Comparison of ENCODE assay signal across 11 mouse cellular contexts in the genomic region with DNA sequence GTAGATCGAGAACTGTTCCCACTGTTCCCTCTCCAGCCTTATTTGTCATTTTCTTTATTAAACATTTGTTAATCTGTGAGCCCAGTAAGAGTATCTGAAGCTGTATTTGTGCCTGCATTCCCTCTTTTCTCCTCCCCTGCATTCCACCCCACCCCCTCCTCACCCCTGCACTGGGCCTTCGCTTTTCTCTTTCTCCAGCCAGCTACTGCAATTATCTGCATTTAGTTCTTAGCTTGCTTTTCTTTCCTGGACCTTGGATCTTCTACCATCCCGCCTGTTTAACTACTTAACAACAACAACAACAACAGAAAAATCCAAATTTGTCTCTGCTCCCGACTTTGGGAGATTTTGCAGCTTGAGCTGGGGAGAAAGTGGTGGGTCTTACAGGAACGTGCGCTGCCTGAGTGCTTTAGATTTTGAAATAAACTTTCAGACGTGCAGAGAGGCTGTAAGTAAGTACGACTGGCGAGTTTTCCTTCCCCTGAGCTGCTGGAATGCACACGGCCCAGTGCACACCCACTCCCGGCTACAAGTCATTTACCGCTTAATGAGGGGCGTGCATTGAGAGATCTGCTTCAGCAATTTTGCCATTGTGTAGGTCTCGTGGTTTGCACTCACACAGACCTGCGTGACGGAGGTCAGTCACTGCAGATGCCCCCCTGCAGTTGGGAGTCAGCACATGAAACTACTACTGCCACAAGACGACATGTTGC. TPM values are rescaled to one million over a fixed set of nuclear protein-coding genes. Genes with fewer than 3 reads are reported as not detected.
DNase-seq lines count a peak whose midpoint lies in the region; ATAC-seq lines count a peak whose summit lies in the region.
"Had no signal": no experiment of that assay in that cellular context is flagged by ENCODE, and none has a peak within 500 bp of the region (broad histone marks: within the 10 kb centered on the region; RNA-seq: fewer than 3 reads in every experiment).

No protein-coding gene starts in this region.

- no peaks in the 10 kb centered on the region for H3K9me3 ChIP-seq in embryonic facial prominence, embryonic 14.5 days (ENCODE audit: control insufficient read depth, low read length)
- no peaks in the 10 kb centered on the region for H3K9me3 ChIP-seq in midbrain, embryonic 13.5 days

- H3K4me3 ChIP-seq in embryonic facial prominence, embryonic 14.5 days (ENCODE audit: low read depth, low read length): no peak overlapping the region
- H3K4me3 ChIP-seq in midbrain, embryonic 13.5 days (replicated peaks): no peak overlapping the region

- WGBS in embryonic facial prominence, embryonic 14.5 days: 18% methylated on average over 17 of the region's 17 CpGs
- WGBS in midbrain, embryonic 13.5 days: 8% methylated on average over 17 of the region's 17 CpGs

- peak overlapping the region; percentile 19 for H3K4me2 ChIP-seq in embryonic facial prominence, embryonic 14.5 days (ENCODE audit: low read depth, low read length)
- H3K4me2 ChIP-seq in midbrain, embryonic 13.5 days (replicated peaks): peak overlapping the region; percentile 2; the same call in 1 of the 2 replicates

- peak; percentile 88 for ATAC-seq in embryonic facial prominence, embryonic 14.5 days (ENCODE audit: low read depth)
- 0 out of 2 replicates have a peak, but pooled peaks have one; percentile 48 for ATAC-seq in midbrain, embryonic 13.5 days
- ATAC-seq in megakaryocyte, adult 5-6 weeks (ENCODE audit: poor library complexity, severe bottlenecking): no peak
- ATAC-seq: liver, postnatal 0 days had no signal

- H3K4me1 ChIP-seq in embryonic facial prominence, embryonic 14.5 days (ENCODE audit: control insufficient read depth, insufficient read depth, low read length): peaks cover 10% of the 10 kb centered on the region; the same call in 1 of the 2 replicates
- H3K4me1 ChIP-seq in midbrain, embryonic 13.5 days (replicated peaks): peaks cover 11% of the 10 kb centered on the region

- peak; percentile 64 for DNase-seq in embryo, embryonic 10 days (ENCODE audit: low spot score)
- DNase-seq in embryonic facial prominence, embryonic 14.5 days (ENCODE audit: low spot score): peak; percentile 83
- peak; percentile 22 for DNase-seq in kidney, adult 18-20 months
- no peak for DNase-seq in spleen, adult 18-20 months
- DNase-seq in adrenal gland, postnatal 14 days: no peak
- no peak for DNase-seq in gastrocnemius, postnatal 25 days
- DNase-seq: cerebellum, adult 11-12 months; heart, adult 18-20 months; liver, postnatal 0 days had no signal

- H3K27ac ChIP-seq in embryonic facial prominence, embryonic 14.5 days (replicated peaks; ENCODE audit: low read depth, low read length): peak overlapping the region; percentile 57
- H3K27ac ChIP-seq in midbrain, embryonic 13.5 days: no peak overlapping the region

- H3K27me3 ChIP-seq in embryonic facial prominence, embryonic 14.5 days (replicated peaks; ENCODE audit: control insufficient read depth, insufficient read depth, low read length): no peaks in the 10 kb centered on the region
- H3K27me3 ChIP-seq in midbrain, embryonic 13.5 days: no peaks in the 10 kb centered on the region; the same call in 1 of the 2 replicates

- H3K9ac ChIP-seq in embryonic facial prominence, embryonic 14.5 days (ENCODE audit: low read depth, low read length): no peak overlapping the region
- H3K9ac ChIP-seq in midbrain, embryonic 13.5 days (replicated peaks): no peak overlapping the region
- H3K9ac ChIP-seq: liver, postnatal 0 days had no signal

- H3K36me3 ChIP-seq in embryonic facial prominence, embryonic 14.5 days (ENCODE audit: control insufficient read depth, insufficient read depth, low read length): no peaks in the 10 kb centered on the region
- no peaks in the 10 kb centered on the region for H3K36me3 ChIP-seq in midbrain, embryonic 13.5 days

RNA-seq across cellular contexts. Expression of a gene that starts 13.5 kb away (rescaled TPM):
- 9.9 and 12.8 TPM in 2 replicates for polyA plus RNA-seq in embryonic facial prominence, embryonic 14.5 days (2014; fragmentation: Nextera tagmentation; extraction: Ambion mirVana)
- polyA plus RNA-seq in midbrain, embryonic 13.5 days (2015; fragmentation: Nextera tagmentation; extraction: Ambion mirVana): 5.7 and 5.8 TPM in 2 replicates
- total RNA-seq in adrenal gland, postnatal 14 days (2021): 3.5 and 3.9 TPM in 2 replicates
- total RNA-seq in gastrocnemius, postnatal 25 days (2021): 10 to 100 TPM in 1 of 2 experiments, 1 to 10 TPM in 1; 2.9 to 11.3 TPM
- total RNA-seq in megakaryocyte, adult 5-6 weeks (2015): 0.32 TPM in 1 of 2 replicates, not detected in the other
- 0.18 and 0.28 TPM in 2 replicates for total RNA-seq in megakaryocyte, adult 5-6 weeks (2017)

Comparison
In these comparisons a context has a peak if more than half of its experiments do, and no peak if none do; other contexts are left out.
1. DNase-seq: peak in embryo, embryonic 10 days (single experiment), embryonic facial prominence, embryonic 14.5 days (single experiment) and kidney, adult 18-20 months (single experiment); none in spleen, adult 18-20 months (0 of 2), adrenal gland, postnatal 14 days (single experiment) and gastrocnemius, postnatal 25 days (single experiment).